Mouse (Mus musculus) ES-E14 (cell line): ENCODE measurements around the gene Olfr1324.

Experiments
- CHD2 ChIP-seq: IDR thresholded peaks from 2 replicates; pipeline ENCODE4 v1.6.1; 2014; ENCODE audit warnings: mild to moderate bottlenecking, low read depth, low read length, inconsistent platforms
- HCFC1 ChIP-seq: IDR thresholded peaks from 2 replicates; pipeline ENCODE4 v1.6.1; 2012; ENCODE audit warnings: low read length, inconsistent platforms, borderline replicate concordance; ENCODE audit not compliant: insufficient read depth
- MAFK ChIP-seq: IDR thresholded peaks from 2 replicates; pipeline ENCODE4 v1.6.1; 2014; ENCODE audit warnings: mild to moderate bottlenecking, low read depth, low read length, inconsistent platforms; ENCODE audit not compliant: insufficient read depth
- ZC3H11A ChIP-seq: IDR thresholded peaks from 2 replicates; pipeline ENCODE4 v1.6.1; 2012; ENCODE audit warnings: low read depth, mild to moderate bottlenecking, inconsistent platforms, low read length, borderline replicate concordance
- ZNF384 ChIP-seq: IDR thresholded peaks from 2 replicates; pipeline ENCODE4 v1.6.1; 2012; ENCODE audit warnings: low read depth, low read length, inconsistent platforms

DNA sequence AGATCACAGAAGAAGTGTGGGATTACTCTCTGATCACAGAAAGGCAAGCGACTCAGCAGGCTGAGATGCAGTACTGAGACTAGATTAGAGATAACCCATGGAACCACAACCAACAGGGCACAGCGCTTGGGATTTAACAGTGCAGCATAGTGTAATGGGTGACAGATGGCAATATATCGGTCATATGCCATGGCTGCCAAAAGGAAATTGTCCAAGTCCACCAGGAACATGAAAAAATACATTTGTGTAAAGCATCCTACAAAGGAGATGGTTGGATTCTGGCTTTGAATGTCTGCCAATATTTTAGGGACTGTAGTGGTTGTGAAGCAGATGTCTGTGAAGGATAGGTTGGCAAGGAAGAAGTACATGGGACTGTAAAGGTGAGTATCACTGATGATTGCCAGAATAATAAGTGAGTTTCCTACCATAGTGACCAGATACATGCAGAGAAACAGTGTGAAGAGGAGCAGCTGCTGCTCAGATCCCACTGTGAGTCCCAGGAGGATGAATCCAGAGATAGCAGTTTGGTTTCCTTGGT, 2.3 kb downstream of the Olfr1324 start:
- TF ChIP-seq ZNF384 (no peak), HCFC1 (no peak), CHD2 (no peak), ZC3H11A (no peak), MAFK (no peak)
